Mouse (Mus musculus) embryonic fibroblast, embryonic 13.5 days (primary cell): Measurements from ENCODE around the gene Cotl1.

Source experiments
- CTCF ChIP-seq: IDR thresholded peaks from 2 replicates; pipeline ENCODE4 v1.5.1; 2011; ENCODE audit warnings: mild to moderate bottlenecking, control low read depth, low read length, moderate library complexity, borderline replicate concordance; ENCODE audit not compliant: insufficient read depth
- POLR2A ChIP-seq: IDR thresholded peaks from 2 replicates; pipeline ENCODE4 v1.6.1; 2011; ENCODE audit warnings: low read depth, mild to moderate bottlenecking, control low read depth, low read length, moderate library complexity

DNA sequence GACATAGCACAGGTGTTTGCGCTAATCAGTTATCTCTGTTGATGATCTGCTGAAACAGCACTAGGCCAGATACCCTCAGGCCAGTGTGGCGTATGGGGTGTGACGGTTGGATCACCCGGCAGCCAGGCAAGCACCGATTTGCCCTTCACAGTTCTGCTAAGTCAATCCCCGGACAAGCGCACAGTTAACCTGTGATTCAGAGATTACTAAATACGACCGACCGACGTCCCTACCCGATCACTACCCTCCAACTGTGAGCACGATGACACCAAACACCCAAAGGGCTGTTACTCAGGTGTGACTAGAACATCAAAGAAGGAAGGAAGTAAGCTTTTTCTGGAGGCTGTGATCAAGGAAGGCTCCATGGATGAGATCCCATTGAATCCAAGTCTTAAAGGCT is 10.9 kb downstream of the Cotl1 start:
- TF ChIP-seq CTCF, result no peak
- TF ChIP-seq POLR2A, result no peak
